Mouse (Mus musculus): ENCODE results near the gene Tfg. TPM values are rescaled to one million over a fixed set of nuclear protein-coding genes. Genes with fewer than 3 reads are reported as not detected.

Tfg gene
- polyA plus RNA-seq, 1 experiment from 2014 or later: 162 TPM

DNA sequence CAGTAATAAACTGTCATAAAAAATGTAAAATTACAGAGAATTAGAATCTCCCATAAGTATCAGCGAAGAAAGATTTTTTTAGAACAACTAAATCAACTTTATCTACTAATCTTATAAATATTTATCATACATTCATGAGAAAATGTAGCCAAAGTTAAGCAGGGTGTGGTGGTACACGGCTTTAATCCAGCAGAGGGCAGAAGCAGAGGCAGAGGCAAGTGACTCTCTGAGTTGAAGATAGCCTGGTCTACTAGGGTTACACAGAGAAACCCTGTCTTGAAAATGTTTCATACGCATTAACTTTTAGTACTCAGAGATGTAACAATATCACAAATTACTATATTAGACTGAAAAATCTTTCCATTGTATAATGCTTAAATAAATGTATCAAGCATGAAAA is 11.5 kb downstream of the Tfg start:
- Histone ChIP-seq H3K4me2 (ENCODE audit: low read length) (no peak overlapping the region), H3K27ac (ENCODE audit: low read depth) (no peak overlapping the region), H3K36me3 (ENCODE audit: control insufficient read depth, insufficient read depth, low read length) (peaks cover 74% of the 10 kb centered on the region), H3K27me3 (replicated peaks; ENCODE audit: control insufficient read depth, insufficient read depth, low read length) (no peaks in the 10 kb centered on the region), H3K9ac (ENCODE audit: low read length) (no peak overlapping the region), H3K4me3 (ENCODE audit: low read depth, low read length) (no peak overlapping the region), H3K4me1 (replicated peaks; ENCODE audit: control insufficient read depth, insufficient read depth, low read length) (no peaks in the 10 kb centered on the region), H3K9me3 (ENCODE audit: control insufficient read depth, low read length) (no peaks in the 10 kb centered on the region)
- WGBS: 78% methylated on average over 3 of the region's 3 CpGs
- ATAC-seq (replicated peaks; ENCODE audit: low FRiP score, low TSS enrichment, low read depth) (no peak), DNase-seq (ENCODE audit: low spot score) (no peak)

DNA sequence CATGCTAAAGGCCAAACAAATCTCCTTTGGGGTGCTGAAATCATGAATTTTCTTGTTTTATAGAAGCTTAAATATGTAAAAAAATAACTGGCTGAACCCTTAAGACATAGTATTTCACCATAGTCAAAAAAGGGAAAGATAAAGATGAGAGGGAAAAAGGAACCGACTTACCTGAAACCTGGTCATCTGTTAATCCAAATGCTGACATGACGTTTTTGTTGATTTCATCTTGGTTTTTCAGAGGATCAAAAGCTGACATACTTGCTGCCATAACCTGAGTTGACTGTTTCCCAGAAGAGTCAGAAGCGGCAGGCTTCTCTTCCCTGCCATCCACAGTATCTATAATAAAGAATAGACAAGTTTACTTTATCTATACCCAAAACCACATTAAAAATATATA is 16.4 kb downstream of the Tfg start:
- Histone ChIP-seq H3K9ac (ENCODE audit: low read length) (no peak overlapping the region), H3K4me2 (ENCODE audit: low read length) (no peak overlapping the region), H3K9me3 (ENCODE audit: control insufficient read depth, low read length) (no peaks in the 10 kb centered on the region), H3K4me1 (replicated peaks; ENCODE audit: control insufficient read depth, insufficient read depth, low read length) (no peaks in the 10 kb centered on the region), H3K4me3 (ENCODE audit: low read depth, low read length) (no peak overlapping the region), H3K27ac (ENCODE audit: low read depth) (no peak overlapping the region), H3K27me3 (replicated peaks; ENCODE audit: control insufficient read depth, insufficient read depth, low read length) (no peaks in the 10 kb centered on the region), H3K36me3 (ENCODE audit: control insufficient read depth, insufficient read depth, low read length) (peaks cover 69% of the 10 kb centered on the region)
- ATAC-seq (replicated peaks; ENCODE audit: low FRiP score, low TSS enrichment, low read depth) (no peak), DNase-seq (ENCODE audit: low spot score) (no peak)
- 93% methylated on average over 3 of the region's 3 CpGs for WGBS

DNA sequence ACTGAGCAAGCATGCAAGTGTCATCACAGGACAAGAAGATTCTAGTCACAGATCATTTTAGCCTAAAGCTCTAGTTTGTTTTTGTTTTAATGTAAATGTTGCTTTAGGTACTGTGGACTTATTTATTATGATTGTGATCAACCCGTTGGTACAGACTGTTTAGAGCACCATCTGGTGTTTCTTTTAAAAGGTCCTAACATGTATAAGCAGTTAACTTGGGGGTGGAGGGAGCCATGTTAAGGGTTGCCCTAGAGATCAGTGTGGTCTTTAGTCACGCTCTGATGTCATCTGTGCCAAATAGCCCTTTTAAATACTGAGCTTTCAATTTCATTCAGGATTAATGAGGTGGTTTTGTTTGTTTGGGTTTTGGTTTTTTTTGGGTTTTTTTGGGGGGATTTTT is 20.8 kb downstream of the Tfg start:
- no peak for DNase-seq (ENCODE audit: low spot score)
- no peaks in the 10 kb centered on the region for H3K9me3 ChIP-seq (ENCODE audit: control insufficient read depth, low read length)
- H3K4me1 ChIP-seq (replicated peaks; ENCODE audit: control insufficient read depth, insufficient read depth, low read length): no peaks in the 10 kb centered on the region
- ATAC-seq (replicated peaks; ENCODE audit: low FRiP score, low TSS enrichment, low read depth): no peak
- H3K36me3 ChIP-seq (ENCODE audit: control insufficient read depth, insufficient read depth, low read length): peaks cover 78% of the 10 kb centered on the region
- H3K4me3 ChIP-seq (ENCODE audit: low read depth, low read length): no peak overlapping the region
- no peak overlapping the region for H3K9ac ChIP-seq (ENCODE audit: low read length)
- no peak overlapping the region for H3K27ac ChIP-seq (ENCODE audit: low read depth)
- no peak overlapping the region for H3K4me2 ChIP-seq (ENCODE audit: low read length)
- no peaks in the 10 kb centered on the region for H3K27me3 ChIP-seq (replicated peaks; ENCODE audit: control insufficient read depth, insufficient read depth, low read length)
- WGBS: 71% methylated on average over 2 of the region's 2 CpGs

DNA sequence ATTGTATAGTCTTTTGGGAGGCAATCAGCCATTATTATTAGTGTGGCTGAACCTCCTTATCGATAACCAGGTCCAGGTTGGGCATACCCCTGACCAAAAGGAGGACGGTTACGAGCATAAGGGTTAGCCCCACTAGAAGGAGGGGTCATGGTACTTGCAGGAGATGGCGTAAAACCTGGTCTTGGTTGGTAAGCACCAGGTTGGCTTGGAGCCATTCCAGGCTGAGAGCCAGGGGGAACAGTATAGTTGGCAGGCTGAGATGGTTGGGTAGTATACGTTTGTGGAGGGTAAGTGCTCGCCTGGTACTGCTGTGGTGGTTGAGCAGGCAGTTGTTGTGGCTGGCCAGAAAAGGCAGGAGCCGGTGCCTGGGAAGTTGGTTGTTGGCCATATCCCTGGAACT is 26.5 kb downstream of the Tfg start:
- ATAC-seq (replicated peaks; ENCODE audit: low FRiP score, low TSS enrichment, low read depth) (no peak), DNase-seq (ENCODE audit: low spot score) (no peak)
- 96% methylated on average over 7 of the region's 7 CpGs for WGBS
- Histone ChIP-seq H3K4me3 (ENCODE audit: low read depth, low read length) (no peak overlapping the region), H3K9ac (ENCODE audit: low read length) (no peak overlapping the region), H3K9me3 (ENCODE audit: control insufficient read depth, low read length) (no peaks in the 10 kb centered on the region), H3K4me2 (ENCODE audit: low read length) (no peak overlapping the region), H3K27ac (ENCODE audit: low read depth) (no peak overlapping the region), H3K27me3 (replicated peaks; ENCODE audit: control insufficient read depth, insufficient read depth, low read length) (no peaks in the 10 kb centered on the region), H3K36me3 (ENCODE audit: control insufficient read depth, insufficient read depth, low read length) (peaks cover 78% of the 10 kb centered on the region), H3K4me1 (replicated peaks; ENCODE audit: control insufficient read depth, insufficient read depth, low read length) (no peaks in the 10 kb centered on the region)

DNA sequence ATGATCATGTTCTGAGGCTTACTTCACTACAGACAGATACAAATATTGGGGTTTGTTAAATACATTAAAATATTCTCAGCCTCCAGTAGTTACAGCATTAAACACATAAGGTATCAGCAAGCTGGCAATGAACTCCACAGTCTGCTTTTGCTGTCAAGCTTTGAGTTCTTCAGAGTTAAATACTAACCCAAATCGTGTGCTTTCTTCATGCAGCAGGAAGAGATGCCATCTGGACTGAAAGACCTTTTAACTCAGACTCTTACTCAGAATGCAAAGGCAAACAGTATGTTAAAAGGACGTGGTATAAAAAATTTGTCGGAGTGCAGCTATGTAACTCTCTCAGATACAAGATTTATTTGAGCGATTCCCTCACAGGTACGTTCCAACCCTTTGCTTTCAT is 30.5 kb downstream of the Tfg start:
- no peak for DNase-seq (ENCODE audit: low spot score)

DNA sequence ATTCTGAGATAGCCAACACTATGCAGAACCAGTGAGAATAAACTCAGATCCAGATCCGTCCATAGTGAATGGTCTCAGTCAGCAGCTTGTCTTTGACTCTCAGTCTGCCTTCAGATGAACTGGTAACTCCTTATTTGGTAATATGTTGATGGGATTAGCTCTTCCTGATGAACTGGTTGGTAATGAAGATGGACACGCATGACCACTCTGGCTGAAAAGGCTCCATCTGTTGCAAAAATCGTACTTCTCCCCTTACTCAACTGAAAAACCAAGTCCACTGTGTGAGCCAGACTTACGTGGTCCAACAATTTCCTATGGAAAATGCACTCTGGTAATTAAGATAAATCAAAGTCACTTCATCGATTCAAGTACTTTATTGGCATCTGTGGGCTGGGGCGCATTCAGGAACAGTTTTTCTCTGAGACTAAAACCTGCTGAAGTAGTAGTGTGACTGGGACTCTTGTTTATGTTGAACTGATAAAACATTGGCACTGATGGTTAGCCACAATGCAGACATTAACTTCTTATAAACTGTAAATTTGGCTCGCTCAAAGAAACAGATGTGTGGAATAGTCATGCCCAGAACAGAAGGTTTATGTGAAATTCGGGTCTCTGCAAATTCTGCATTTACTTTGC is 36.1 kb downstream of the Tfg start:
- Histone ChIP-seq H3K9ac (ENCODE audit: low read length) (no peak overlapping the region), H3K27ac (ENCODE audit: low read depth) (no peak overlapping the region), H3K4me2 (ENCODE audit: low read length) (no peak overlapping the region), H3K9me3 (ENCODE audit: control insufficient read depth, low read length) (no peaks in the 10 kb centered on the region), H3K36me3 (ENCODE audit: control insufficient read depth, insufficient read depth, low read length) (peaks cover 20% of the 10 kb centered on the region), H3K4me3 (ENCODE audit: low read depth, low read length) (no peak overlapping the region), H3K27me3 (replicated peaks; ENCODE audit: control insufficient read depth, insufficient read depth, low read length) (no peaks in the 10 kb centered on the region), H3K4me1 (replicated peaks; ENCODE audit: control insufficient read depth, insufficient read depth, low read length) (no peaks in the 10 kb centered on the region)
- ATAC-seq (replicated peaks; ENCODE audit: low FRiP score, low TSS enrichment, low read depth) (no peak), DNase-seq (ENCODE audit: low spot score) (no peak)
- WGBS: 83% methylated on average over 8 of the region's 8 CpGs

More for the DNA sequence above, 30.5 kb downstream of the Tfg start:
- Histone ChIP-seq H3K27ac (ENCODE audit: low read depth) (no peak overlapping the region), H3K9me3 (ENCODE audit: control insufficient read depth, low read length) (no peaks in the 10 kb centered on the region), H3K27me3 (replicated peaks; ENCODE audit: control insufficient read depth, insufficient read depth, low read length) (no peaks in the 10 kb centered on the region), H3K4me2 (ENCODE audit: low read length) (no peak overlapping the region), H3K4me3 (ENCODE audit: low read depth, low read length) (no peak overlapping the region), H3K4me1 (replicated peaks; ENCODE audit: control insufficient read depth, insufficient read depth, low read length) (no peaks in the 10 kb centered on the region), H3K36me3 (ENCODE audit: control insufficient read depth, insufficient read depth, low read length) (peaks cover 62% of the 10 kb centered on the region), H3K9ac (ENCODE audit: low read length) (no peak overlapping the region)
- 88% methylated on average over 5 of the region's 5 CpGs for WGBS
- ATAC-seq (replicated peaks; ENCODE audit: low FRiP score, low TSS enrichment, low read depth): no peak

DNA sequence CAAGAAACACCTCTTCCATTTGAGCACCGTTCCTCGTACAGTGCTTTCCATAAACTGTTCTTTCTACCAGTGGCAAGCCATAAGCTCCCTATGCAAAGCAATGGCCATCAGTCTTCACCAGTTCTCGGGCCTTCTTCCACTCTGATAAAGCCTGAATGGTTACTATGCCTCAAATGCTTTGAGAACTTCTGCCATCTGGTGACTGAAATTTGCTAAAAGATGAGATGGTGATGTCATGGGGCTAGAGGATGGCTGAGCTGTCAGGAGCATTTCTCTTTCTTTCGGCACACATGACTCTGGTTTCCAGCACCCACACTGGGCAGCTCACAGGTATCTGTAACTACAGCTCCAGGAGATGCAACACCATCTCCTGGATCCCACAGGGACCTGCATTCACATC is 40.1 kb downstream of the Tfg start:
- DNase-seq (ENCODE audit: low spot score): no peak
- no peak overlapping the region for H3K27ac ChIP-seq (ENCODE audit: low read depth)
- H3K4me2 ChIP-seq (ENCODE audit: low read length): no peak overlapping the region
- H3K9me3 ChIP-seq (ENCODE audit: control insufficient read depth, low read length): no peaks in the 10 kb centered on the region
- H3K9ac ChIP-seq (ENCODE audit: low read length): no peak overlapping the region
- no peaks in the 10 kb centered on the region for H3K27me3 ChIP-seq (replicated peaks; ENCODE audit: control insufficient read depth, insufficient read depth, low read length)
- no peak overlapping the region for H3K4me3 ChIP-seq (ENCODE audit: low read depth, low read length)
- WGBS: 65% methylated on average over 4 of the region's 4 CpGs
- no peaks in the 10 kb centered on the region for H3K36me3 ChIP-seq (ENCODE audit: control insufficient read depth, insufficient read depth, low read length)
- ATAC-seq (replicated peaks; ENCODE audit: low FRiP score, low TSS enrichment, low read depth): no peak
- no peaks in the 10 kb centered on the region for H3K4me1 ChIP-seq (replicated peaks; ENCODE audit: control insufficient read depth, insufficient read depth, low read length)

DNA sequence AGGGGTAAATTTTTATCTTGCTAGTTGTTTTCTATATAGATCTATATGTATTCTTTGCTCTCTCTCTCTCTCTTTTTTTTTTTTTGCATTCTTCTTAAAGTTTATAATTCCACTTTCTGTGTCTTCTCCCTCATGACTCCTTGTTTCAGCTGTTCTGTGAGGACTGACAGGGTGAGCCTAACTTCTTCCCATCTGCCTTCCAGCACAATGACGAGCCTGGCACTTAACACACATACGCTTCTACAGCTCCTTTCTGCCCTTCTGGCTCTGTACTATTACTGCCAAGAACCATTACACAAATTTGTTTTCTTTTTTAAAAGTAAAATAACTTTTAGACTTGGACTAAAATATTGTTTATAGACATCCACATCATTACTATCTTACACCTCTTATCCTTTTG is 43.8 kb downstream of the Tfg start:
- Histone ChIP-seq H3K4me2 (ENCODE audit: low read length) (no peak overlapping the region), H3K9ac (ENCODE audit: low read length) (no peak overlapping the region), H3K4me1 (replicated peaks; ENCODE audit: control insufficient read depth, insufficient read depth, low read length) (no peaks in the 10 kb centered on the region), H3K27ac (ENCODE audit: low read depth) (no peak overlapping the region), H3K9me3 (ENCODE audit: control insufficient read depth, low read length) (no peaks in the 10 kb centered on the region), H3K27me3 (replicated peaks; ENCODE audit: control insufficient read depth, insufficient read depth, low read length) (no peaks in the 10 kb centered on the region), H3K36me3 (ENCODE audit: control insufficient read depth, insufficient read depth, low read length) (no peaks in the 10 kb centered on the region), H3K4me3 (ENCODE audit: low read depth, low read length) (no peak overlapping the region)
- WGBS: 91% methylated on average over 2 of the region's 2 CpGs
- ATAC-seq (replicated peaks; ENCODE audit: low FRiP score, low TSS enrichment, low read depth) (no peak), DNase-seq (ENCODE audit: low spot score) (no peak)

DNA sequence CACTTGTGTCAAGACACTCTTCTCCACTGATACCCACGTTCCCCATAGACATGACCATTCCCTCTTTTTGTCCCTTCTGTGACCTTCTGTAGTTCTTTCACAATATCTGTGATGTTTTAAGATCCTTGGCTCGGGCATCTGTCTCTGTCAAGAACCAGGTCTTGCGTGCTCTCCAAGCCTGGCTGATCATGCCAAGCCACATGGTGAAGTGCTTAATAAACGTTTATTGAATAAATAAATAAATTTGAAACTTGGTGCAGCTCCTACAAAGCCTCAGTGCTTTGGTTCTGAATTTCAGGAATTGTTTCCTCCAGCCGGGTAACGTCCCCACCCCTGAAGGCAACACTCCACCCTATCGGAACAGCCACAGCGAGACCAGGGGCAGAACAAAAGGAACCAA is 46.3 kb downstream of the Tfg start:
- H3K4me1 ChIP-seq (replicated peaks; ENCODE audit: control insufficient read depth, insufficient read depth, low read length): no peaks in the 10 kb centered on the region
- H3K27ac ChIP-seq (ENCODE audit: low read depth): no peak overlapping the region
- no peaks in the 10 kb centered on the region for H3K27me3 ChIP-seq (replicated peaks; ENCODE audit: control insufficient read depth, insufficient read depth, low read length)
- no peak overlapping the region for H3K4me2 ChIP-seq (ENCODE audit: low read length)
- DNase-seq (ENCODE audit: low spot score) (no peak), ATAC-seq (replicated peaks; ENCODE audit: low FRiP score, low TSS enrichment, low read depth) (no peak)
- H3K9ac ChIP-seq (ENCODE audit: low read length): no peak overlapping the region
- no peak overlapping the region for H3K4me3 ChIP-seq (ENCODE audit: low read depth, low read length)
- H3K36me3 ChIP-seq (ENCODE audit: control insufficient read depth, insufficient read depth, low read length): no peaks in the 10 kb centered on the region
- no peaks in the 10 kb centered on the region for H3K9me3 ChIP-seq (ENCODE audit: control insufficient read depth, low read length)
- 78% methylated on average over 8 of the region's 8 CpGs for WGBS

All from intestine, embryonic 14.5 days (tissue).